Mouse (Mus musculus): ENCODE results near the gene Hnrnpul1.

DNA sequence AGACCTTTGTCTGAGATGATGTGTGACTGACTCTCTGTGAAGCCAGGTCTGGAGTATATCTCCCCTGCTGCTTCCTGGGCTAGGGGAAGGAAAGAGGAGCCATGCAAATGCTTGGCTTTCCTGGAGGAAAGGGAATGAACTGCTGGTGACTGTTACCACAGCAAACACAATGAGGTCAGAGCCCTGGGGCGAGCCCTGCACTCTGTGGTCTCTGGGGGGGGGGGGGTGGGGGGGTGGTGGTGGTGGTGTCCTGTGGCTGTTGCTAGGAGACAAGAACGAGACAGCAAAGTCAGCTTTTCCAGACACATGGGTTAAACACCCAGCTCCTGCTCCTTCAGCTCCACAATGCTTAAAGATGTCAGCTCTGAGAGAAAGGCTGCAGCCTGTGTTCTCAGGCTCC is 25.2 kb downstream of the Hnrnpul1 start:
- no peak for TF ChIP-seq CTCF (IDR thresholded peaks at IDR 0.05; ENCODE audit: control insufficient read depth, insufficient read depth, low read length)
- TF ChIP-seq POLR2A (IDR thresholded peaks at IDR 0.05; ENCODE audit: borderline replicate concordance, control insufficient read depth, low read depth, low read length) = no peak
